Mouse (Mus musculus) limb, embryonic 12.5 days (tissue): Measurements from ENCODE around the gene Elk4. TPM values are rescaled to one million over a fixed set of nuclear protein-coding genes. Genes with fewer than 3 reads are reported as not detected.

ENCODE experiments used
- ATAC-seq: fragments of 200-750 bp; cut with Nextera tagmentation; 2 replicates; pipeline ENCODE4 v1.8.0; 2017; ENCODE audit warnings: low read depth, moderate TSS enrichment; ENCODE audit not compliant: insufficient number of reproducible peaks, insufficient read depth, low FRiP score, low TSS enrichment
- H3K27ac ChIP-seq: fragments of 300-500 bp; sonication (generic); 2 replicates; pipeline ENCODE4 v1.5.1; 2016; ENCODE audit warnings: mild to moderate bottlenecking, moderate library complexity
- H3K27me3 ChIP-seq: fragments of 300-500 bp; sonication (generic); 2 replicates; pipeline ENCODE4 v1.6.1; 2016; ENCODE audit warnings: mild to moderate bottlenecking, moderate library complexity
- H3K36me3 ChIP-seq: fragments of 300-500 bp; sonication (generic); 2 replicates; pipeline ENCODE4 v1.6.1; 2016; ENCODE audit warnings: mild to moderate bottlenecking, moderate library complexity
- H3K4me1 ChIP-seq: fragments of 300-500 bp; sonication (generic); replicated peaks from 2 replicates; pipeline ENCODE4 v1.6.1; 2016
- H3K4me2 ChIP-seq: fragments of 300-500 bp; sonication (generic); 2 replicates; pipeline ENCODE4 v1.6.1; 2016; ENCODE audit warnings: mild to moderate bottlenecking, moderate library complexity
- H3K4me3 ChIP-seq: fragments of 300-500 bp; sonication (generic); replicated peaks from 2 replicates; pipeline ENCODE4 v1.5.1; 2016; ENCODE audit warnings: mild to moderate bottlenecking
- H3K9ac ChIP-seq: fragments of 300-500 bp; sonication (generic); replicated peaks from 2 replicates; pipeline ENCODE4 v1.6.1; 2016; ENCODE audit warnings: mild to moderate bottlenecking, moderate library complexity
- H3K9me3 ChIP-seq: fragments of 300-500 bp; sonication (generic); 2 replicates; pipeline ENCODE4 v1.6.1; 2016; ENCODE audit warnings: mild to moderate bottlenecking, moderate library complexity
- WGBS: fragments of 180-500 bp; shearing (Covaris S2); methylation state at CpG from one replicate; pipeline ENCODE4 v1.1.7; 2016; 5-methylcytosine and 5-hydroxymethylcytosine counted together
- polyA plus RNA-seq: library from polyadenylated mRNA; unstranded; fragments of >200 nt; fragmentation: Nextera tagmentation; extraction: Ambion mirVana; gene quantifications from 2 replicates; pipeline ENCODE4 v1.2.1, GENCODE M21; 2016

Gene Elk4
- 18.1 and 19.6 TPM in 2 replicates for polyA plus RNA-seq

DNA sequence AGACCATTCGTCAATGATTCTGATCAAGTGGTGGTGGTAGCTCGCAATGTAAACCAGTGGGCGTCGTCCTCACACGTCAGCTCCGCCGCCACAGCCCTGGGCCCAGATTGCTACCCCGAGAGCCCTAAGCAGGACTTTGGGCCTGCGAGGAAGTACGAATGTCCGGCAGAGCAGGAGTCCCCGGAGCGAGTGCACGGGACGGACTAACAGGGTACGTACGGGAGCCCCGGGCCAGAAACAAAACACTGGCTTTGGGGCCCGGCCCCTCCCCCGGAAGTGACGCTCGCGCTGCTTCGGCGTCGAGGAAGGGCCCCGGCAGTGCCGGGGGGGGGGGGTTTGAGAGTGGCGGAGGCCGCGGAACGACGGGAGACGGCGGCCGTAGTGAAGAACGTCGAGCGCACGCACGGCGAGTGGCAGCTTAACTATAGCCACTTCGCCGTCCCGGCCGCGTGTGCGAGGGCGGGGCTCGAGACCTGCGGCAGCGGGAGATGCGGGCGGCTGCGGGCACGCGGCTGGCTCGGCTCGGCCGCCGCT is at the start of gene Elk4:
Elk4 (plus strand) TSS at position 326 of the 534 bp plus-strand sequence.
- ATAC-seq: peak; percentile 85
- H3K9ac ChIP-seq: peak within 1 kb of the TSS; percentile 90
- peak within 1 kb of the TSS; percentile 82 for H3K4me3 ChIP-seq
- no peaks in the 10 kb centered on the region for H3K36me3 ChIP-seq
- H3K4me1 ChIP-seq: peaks cover 24% of the 10 kb centered on the region
- H3K27ac ChIP-seq: peak within 1 kb of the TSS; percentile 99
- H3K9me3 ChIP-seq: no peaks in the 10 kb centered on the region
- H3K27me3 ChIP-seq: no peaks in the 10 kb centered on the region
- under 1% methylated on average over 61 of the region's 61 CpGs for WGBS
- peak within 1 kb of the TSS; percentile 62 for H3K4me2 ChIP-seq

- Histone ChIP-seq H3K27me3 (peaks cover 72% of the 10 kb centered on the region), H3K4me2 (no peak overlapping the region), H3K9me3 (no peaks in the 10 kb centered on the region), H3K9ac (no peak overlapping the region), H3K27ac (no peak overlapping the region), H3K36me3 (no peaks in the 10 kb centered on the region), H3K4me3 (no peak overlapping the region), H3K4me1 (peaks cover 13% of the 10 kb centered on the region)
- no peak for ATAC-seq
- WGBS: 56% methylated on average over 2 of the region's 2 CpGs
Observed at GRCm38 (mm10) chr1:131961004-131961403, 46.4 kb upstream of the Elk4 start.

DNA sequence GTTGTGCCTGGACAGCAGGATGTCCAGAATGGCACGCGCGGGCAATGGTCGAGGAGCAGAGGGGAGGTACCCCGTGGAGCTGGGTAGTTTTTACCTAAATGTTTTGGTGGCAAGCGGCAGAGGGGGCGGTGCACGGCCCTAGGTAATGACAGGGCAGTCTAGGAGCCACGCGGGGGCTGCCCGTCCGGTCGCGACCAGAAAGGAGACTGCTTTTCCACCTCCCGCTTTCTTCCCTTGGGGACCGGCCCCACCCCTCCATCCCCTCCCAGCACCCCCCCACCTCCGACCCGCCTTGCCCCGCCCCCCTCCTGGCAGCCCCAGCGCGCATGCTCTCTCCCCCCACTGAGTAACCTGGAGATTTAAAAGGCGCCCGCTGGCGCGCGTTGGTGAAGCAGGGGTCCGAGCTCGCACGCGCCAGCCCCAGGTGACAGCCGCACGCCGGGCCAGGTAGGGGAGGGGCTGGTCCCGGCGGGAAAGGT is 44.8 kb upstream of the Elk4 start, which contains the start of gene Slc45a3:
Slc45a3 (plus strand) TSS at position 362 of the 479 bp plus-strand sequence.
- Histone ChIP-seq H3K4me1 (peaks cover 24% of the 10 kb centered on the region), H3K9ac (peak within 1 kb of the TSS; percentile 73), H3K4me3 (peak within 1 kb of the TSS; percentile 84), H3K27ac (no peak within 1 kb of the TSS), H3K36me3 (no peaks in the 10 kb centered on the region), H3K4me2 (peak within 1 kb of the TSS; percentile 99), H3K9me3 (no peaks in the 10 kb centered on the region), H3K27me3 (peaks cover 64% of the 10 kb centered on the region)
- WGBS: 1% methylated on average over 33 of the region's 35 CpGs
- peak; percentile 64 for ATAC-seq

GRCm38 (mm10) chr1:131963085-131963951 is 44.1 kb upstream of the Elk4 start:
- H3K4me1 ChIP-seq: peaks cover 25% of the 10 kb centered on the region
- peaks cover 58% of the 10 kb centered on the region for H3K27me3 ChIP-seq
- peak overlapping the region; percentile 99 for H3K4me2 ChIP-seq
- H3K9me3 ChIP-seq: no peaks in the 10 kb centered on the region
- H3K27ac ChIP-seq: no peak overlapping the region
- peak; percentile 60 for ATAC-seq
- peak overlapping the region; percentile 73 for H3K9ac ChIP-seq
- WGBS: under 1% methylated on average over 59 of the region's 76 CpGs
- no peaks in the 10 kb centered on the region for H3K36me3 ChIP-seq
- peak overlapping the region; percentile 84 for H3K4me3 ChIP-seq

DNA sequence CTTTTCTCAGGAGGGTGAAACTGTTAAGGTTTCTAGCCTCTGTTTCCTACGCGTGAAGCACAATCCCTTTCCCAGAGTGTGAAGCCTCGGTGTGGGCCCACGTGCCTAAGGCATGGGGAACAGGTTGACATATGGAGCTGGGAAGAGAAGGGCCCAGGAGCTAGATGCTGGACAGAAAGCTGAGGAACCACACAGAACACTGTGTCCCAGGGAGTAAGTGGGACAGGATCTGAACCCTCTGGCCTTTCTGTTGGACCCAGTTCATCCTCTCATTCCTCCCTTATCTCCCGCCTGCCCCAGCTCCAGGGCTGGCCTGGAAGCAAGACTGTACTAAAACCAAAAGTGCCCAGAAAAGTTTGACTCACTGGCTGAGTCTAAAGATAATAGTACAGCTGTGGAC is 43.3 kb upstream of the Elk4 start:
- Histone ChIP-seq H3K4me1 (peaks cover 28% of the 10 kb centered on the region), H3K9ac (no peak overlapping the region), H3K27me3 (peaks cover 63% of the 10 kb centered on the region), H3K4me3 (peak overlapping the region; percentile 84), H3K27ac (no peak overlapping the region), H3K36me3 (no peaks in the 10 kb centered on the region), H3K9me3 (no peaks in the 10 kb centered on the region), H3K4me2 (peak overlapping the region; percentile 99)
- no peak for ATAC-seq
- WGBS: 19% methylated on average over 5 of the region's 5 CpGs

DNA sequence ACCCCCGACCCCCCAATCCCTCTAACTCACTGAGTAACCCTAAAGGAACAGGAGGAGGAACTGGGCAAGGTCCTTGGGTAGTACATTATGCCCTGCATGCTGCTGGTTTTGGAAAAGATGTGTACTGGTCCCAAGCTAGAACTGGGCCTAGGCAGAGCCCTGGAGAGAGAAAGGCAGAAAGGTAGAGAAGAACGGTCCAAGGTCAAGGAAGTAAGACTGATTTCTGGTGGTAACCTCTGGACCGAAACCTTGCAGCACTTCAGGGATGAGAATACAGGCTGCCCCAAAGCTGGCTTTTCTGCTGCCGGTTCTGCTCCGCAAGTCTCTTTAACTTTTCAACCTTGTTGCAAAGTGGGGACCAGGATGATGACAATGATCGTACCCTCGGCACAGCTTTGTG is 42.8 kb upstream of the Elk4 start:
- Histone ChIP-seq H3K4me1 (peaks cover 28% of the 10 kb centered on the region), H3K27me3 (peaks cover 63% of the 10 kb centered on the region), H3K4me2 (no peak overlapping the region), H3K9me3 (no peaks in the 10 kb centered on the region), H3K27ac (no peak overlapping the region), H3K9ac (no peak overlapping the region), H3K4me3 (no peak overlapping the region), H3K36me3 (no peaks in the 10 kb centered on the region)
- WGBS: 72% methylated on average over 7 of the region's 7 CpGs
- ATAC-seq: no peak

DNA sequence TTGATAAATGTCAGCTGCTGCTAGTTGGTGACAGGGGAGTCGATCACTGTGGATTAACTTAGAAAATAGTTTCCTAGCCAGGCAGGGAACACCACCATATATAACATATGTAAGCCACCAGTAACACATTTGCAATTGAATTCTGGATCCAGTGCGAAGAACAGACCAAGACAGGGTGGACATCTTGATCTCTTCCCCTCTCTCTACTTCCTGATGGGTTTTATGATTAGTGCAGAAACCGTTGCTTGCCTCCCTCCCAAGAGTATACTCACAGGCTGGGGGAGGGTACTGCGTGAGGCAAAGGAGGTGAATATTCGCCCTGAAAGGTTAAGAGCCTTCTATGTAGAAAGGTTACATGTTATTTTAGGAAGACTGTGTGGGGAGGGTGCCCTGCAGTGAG is 41.6 kb upstream of the Elk4 start:
- H3K9me3 ChIP-seq: no peaks in the 10 kb centered on the region
- 36% methylated on average over 5 of the region's 5 CpGs for WGBS

DNA sequence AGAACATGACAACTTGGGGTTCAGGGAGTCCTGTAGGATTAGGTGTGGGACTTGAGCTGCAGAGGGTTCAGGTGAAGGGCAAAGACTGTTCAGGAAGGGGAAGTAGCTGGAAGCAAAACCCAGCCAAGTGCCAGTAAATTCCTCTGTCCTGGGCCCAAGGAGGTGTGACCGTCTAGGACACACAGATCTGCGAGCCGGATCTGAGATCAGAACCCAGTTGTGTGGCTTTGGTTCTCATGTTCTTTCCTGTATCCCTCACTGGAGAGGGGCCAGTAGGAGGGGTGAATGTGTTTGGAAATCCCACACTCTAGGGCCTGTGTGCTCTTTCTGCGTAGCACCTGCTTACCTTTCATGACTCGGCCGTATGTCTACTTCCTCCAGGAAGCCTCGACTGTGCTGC is 40.1 kb upstream of the Elk4 start:
- peaks cover 53% of the 10 kb centered on the region for H3K27me3 ChIP-seq
- no peak overlapping the region for H3K27ac ChIP-seq
- H3K4me1 ChIP-seq: peaks cover 55% of the 10 kb centered on the region
- no peak overlapping the region for H3K9ac ChIP-seq
- no peak overlapping the region for H3K4me3 ChIP-seq
- no peak overlapping the region for H3K4me2 ChIP-seq
- 65% methylated on average over 7 of the region's 7 CpGs for WGBS
- ATAC-seq: no peak
- no peaks in the 10 kb centered on the region for H3K9me3 ChIP-seq
- no peaks in the 10 kb centered on the region for H3K36me3 ChIP-seq

More for the DNA sequence above, 41.6 kb upstream of the Elk4 start:
- no peak for ATAC-seq
- peaks cover 40% of the 10 kb centered on the region for H3K4me1 ChIP-seq
- no peak overlapping the region for H3K4me2 ChIP-seq
- H3K27ac ChIP-seq: no peak overlapping the region
- peaks cover 61% of the 10 kb centered on the region for H3K27me3 ChIP-seq
- no peak overlapping the region for H3K9ac ChIP-seq
- H3K4me3 ChIP-seq: no peak overlapping the region
- H3K36me3 ChIP-seq: no peaks in the 10 kb centered on the region

DNA sequence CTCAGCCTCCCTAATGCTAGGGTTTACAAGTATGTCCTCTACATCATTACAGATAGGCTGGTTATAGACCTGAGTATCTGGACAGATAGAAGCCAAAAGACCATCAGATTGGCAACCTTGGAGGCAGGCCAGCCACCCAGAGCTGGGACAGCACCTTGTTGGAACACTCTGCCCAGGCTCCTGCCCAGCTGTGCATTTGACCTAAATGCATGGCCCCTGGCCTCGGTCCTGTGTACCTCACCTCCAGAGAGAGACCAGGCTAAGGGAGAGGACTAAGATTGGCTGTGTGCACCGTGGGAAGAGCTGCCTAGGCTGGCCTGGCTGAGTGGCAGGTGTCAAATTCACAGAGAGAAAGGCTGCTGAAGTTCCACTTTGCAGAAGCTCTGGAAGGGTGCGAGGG is 38.9 kb upstream of the Elk4 start:
- Histone ChIP-seq H3K27ac (no peak overlapping the region), H3K36me3 (no peaks in the 10 kb centered on the region), H3K27me3 (peaks cover 41% of the 10 kb centered on the region), H3K9me3 (no peaks in the 10 kb centered on the region), H3K4me3 (no peak overlapping the region), H3K4me2 (no peak overlapping the region), H3K9ac (no peak overlapping the region), H3K4me1 (peaks cover 63% of the 10 kb centered on the region)
- no peak for ATAC-seq
- WGBS: 46% methylated on average over 3 of the region's 3 CpGs

DNA sequence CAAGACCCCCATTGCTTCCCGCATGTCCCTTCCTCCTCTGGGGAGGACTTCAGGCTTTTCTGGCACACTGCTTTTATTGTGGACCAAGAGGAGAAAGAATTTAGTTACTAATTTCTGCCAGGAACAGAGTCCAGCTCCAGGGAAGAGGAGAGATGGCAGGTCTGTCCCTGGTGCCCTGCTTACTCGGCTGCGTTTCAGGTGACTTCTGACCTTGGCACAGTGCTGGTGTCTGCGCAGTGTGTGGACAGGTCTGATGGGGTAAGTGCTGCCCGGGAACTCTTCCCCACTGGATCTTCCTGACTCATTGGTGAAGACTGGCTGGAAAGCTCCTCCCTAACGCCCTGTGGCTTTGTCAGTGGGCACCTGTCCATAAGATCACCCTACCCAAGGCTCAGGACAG is 38.4 kb upstream of the Elk4 start:
- ATAC-seq: no peak
- no peak overlapping the region for H3K4me3 ChIP-seq
- H3K9me3 ChIP-seq: no peaks in the 10 kb centered on the region
- H3K9ac ChIP-seq: no peak overlapping the region
- H3K27ac ChIP-seq: no peak overlapping the region
- peaks cover 41% of the 10 kb centered on the region for H3K27me3 ChIP-seq
- 68% methylated on average over 6 of the region's 6 CpGs for WGBS
- peaks cover 59% of the 10 kb centered on the region for H3K4me1 ChIP-seq
- no peaks in the 10 kb centered on the region for H3K36me3 ChIP-seq
- H3K4me2 ChIP-seq: no peak overlapping the region

DNA sequence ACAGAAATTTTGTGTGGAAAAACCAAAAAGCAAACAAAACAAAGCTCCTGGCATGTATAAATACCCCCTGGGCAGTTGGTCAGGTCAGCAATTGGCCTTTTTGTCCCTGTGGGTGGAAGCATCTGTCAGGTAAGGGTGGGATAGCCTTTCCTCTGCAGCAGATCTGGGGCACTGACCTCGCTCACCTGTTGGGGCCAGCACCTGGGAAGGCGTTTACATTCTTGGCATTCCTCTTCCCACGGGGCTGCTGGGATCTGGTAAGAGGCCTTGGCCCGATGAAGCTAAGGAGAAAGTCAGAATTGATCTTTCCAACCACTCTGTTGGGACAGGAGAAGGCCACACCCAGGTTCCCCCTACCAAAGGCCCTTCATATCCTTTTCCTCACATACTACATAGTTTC is 37.6 kb upstream of the Elk4 start:
- WGBS: 52% methylated on average over 4 of the region's 4 CpGs
- no peak for ATAC-seq
- Histone ChIP-seq H3K4me1 (peaks cover 58% of the 10 kb centered on the region), H3K27ac (no peak overlapping the region), H3K4me3 (no peak overlapping the region), H3K36me3 (no peaks in the 10 kb centered on the region), H3K4me2 (no peak overlapping the region), H3K27me3 (peaks cover 33% of the 10 kb centered on the region), H3K9me3 (no peaks in the 10 kb centered on the region), H3K9ac (no peak overlapping the region)
